Mouse (Mus musculus) olfactory bulb, adult 2 months (tissue): ENCODE results near the gene Gpat3. TPM values are rescaled to one million over a fixed set of nuclear protein-coding genes. Genes with fewer than 3 reads are reported as not detected.

ENCODE experiments used
- H3K27ac ChIP-seq: fragments of 200-500 bp; 2 replicates; pipeline ENCODE4 v1.5.1; 2012; ENCODE audit warnings: low read depth, low read length; ENCODE audit not compliant: insufficient read depth
- H3K4me1 ChIP-seq: fragments of 200-500 bp; 2 replicates; pipeline ENCODE4 v1.6.1; 2012; ENCODE audit warnings: low read length; ENCODE audit not compliant: control insufficient read depth, insufficient read depth
- H3K4me3 ChIP-seq: fragments of 200-500 bp; 2 replicates; pipeline ENCODE4 v1.5.1; 2012; ENCODE audit warnings: mild to moderate bottlenecking, low read depth, low read length, moderate library complexity; ENCODE audit not compliant: insufficient read depth
- CTCF ChIP-seq: fragments of 200-500 bp; IDR thresholded peaks from 2 replicates; pipeline ENCODE4 v1.5.1; 2012; ENCODE audit warnings: low read depth, mild to moderate bottlenecking, low read length, moderate library complexity; ENCODE audit not compliant: insufficient read depth
- POLR2A ChIP-seq: fragments of 200-500 bp; IDR thresholded peaks from 2 replicates; pipeline ENCODE4 v1.6.1; 2012; ENCODE audit warnings: mild to moderate bottlenecking, low read depth, low read length, moderate library complexity; ENCODE audit not compliant: insufficient read depth
- WGBS: fragments of 180-500 bp; shearing (Covaris S2); methylation state at CpG from one replicate; pipeline ENCODE4 v1.1.7; 2018; 5-methylcytosine and 5-hydroxymethylcytosine counted together
- polyA plus RNA-seq: library from polyadenylated mRNA; stranded (reverse); fragments of >200 nt; gene quantifications from 2 replicates; pipeline ENCODE4 v1.2.4, GENCODE M21; 2012; ENCODE audit warnings: low replicate concordance; ENCODE audit not compliant: missing spikeins, insufficient read depth, insufficient read length

The Gpat3 gene
- polyA plus RNA-seq, 1 experiment = not detected

DNA sequence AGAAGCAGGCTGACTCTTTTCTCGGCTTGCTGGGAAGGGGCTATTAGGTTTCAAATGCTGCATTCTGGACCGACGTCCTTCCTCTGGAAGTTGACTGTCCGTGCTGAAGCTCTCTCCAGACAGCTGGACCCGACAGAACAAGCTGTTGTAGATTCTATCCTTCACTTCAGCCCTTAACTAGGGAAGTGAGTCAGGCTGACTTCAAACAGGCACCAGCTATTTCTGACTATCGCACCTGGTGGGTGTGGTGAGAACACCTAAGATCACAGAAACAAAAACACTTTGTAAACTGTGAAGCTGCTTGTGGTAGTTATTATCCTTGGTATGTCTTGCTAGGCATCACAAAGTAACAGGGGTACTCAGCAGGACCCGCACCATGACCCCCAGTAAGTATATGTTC is 19.0 kb upstream of the Gpat3 start:
- TF ChIP-seq POLR2A (no peak), CTCF (no peak)
- no peak overlapping the region for H3K27ac ChIP-seq
- WGBS = 76% methylated on average over 7 of the region's 7 CpGs
- H3K4me1 ChIP-seq = no peaks in the 10 kb centered on the region
- no peak overlapping the region for H3K4me3 ChIP-seq

DNA sequence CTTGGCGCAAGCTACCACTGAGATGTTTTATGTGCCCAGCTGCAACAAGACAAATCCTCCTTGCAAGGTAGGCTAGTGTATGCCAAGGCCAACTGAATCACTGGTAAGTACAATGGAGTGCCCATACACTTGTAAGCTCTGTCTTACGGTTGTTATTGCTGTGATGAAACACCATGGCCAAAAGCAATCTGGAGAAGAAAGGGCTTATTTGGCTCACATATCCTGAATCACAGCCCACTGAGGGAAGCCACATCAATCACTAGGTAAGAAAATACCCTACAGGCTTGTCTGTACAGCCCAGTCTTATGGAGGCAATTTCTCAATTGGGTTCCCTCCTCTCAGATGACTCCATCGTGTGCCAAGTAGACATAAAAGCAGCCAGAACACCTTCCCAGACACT is 16.8 kb upstream of the Gpat3 start:
- TF ChIP-seq CTCF (no peak), POLR2A (no peak)
- H3K27ac ChIP-seq = no peak overlapping the region
- H3K4me1 ChIP-seq = no peaks in the 10 kb centered on the region
- 83% methylated on average over 3 of the region's 3 CpGs for WGBS
- H3K4me3 ChIP-seq = no peak overlapping the region

DNA sequence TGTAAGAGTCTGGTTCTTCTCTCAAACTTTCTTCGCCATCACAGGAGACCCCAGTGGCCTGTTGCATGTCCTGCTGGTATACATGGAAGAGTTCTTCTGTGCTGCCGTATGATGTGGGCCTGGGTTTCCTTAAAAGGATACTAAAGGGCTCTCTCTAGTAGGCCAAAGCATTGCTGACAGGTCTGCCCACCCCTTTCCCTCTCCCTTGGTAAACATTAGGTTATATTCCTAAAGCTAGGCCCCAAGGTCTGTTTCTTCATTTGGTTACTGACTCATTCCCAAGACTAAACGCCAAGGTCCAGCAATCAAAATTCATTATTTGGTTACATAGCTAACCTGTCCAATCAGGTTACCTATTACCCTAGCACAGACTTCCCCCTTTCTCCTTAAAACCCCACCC is 12.8 kb upstream of the Gpat3 start:
- no peak overlapping the region for H3K27ac ChIP-seq
- 93% methylated on average over 3 of the region's 3 CpGs for WGBS
- no peak overlapping the region for H3K4me3 ChIP-seq
- H3K4me1 ChIP-seq = no peaks in the 10 kb centered on the region
- no peak for TF ChIP-seq POLR2A

DNA sequence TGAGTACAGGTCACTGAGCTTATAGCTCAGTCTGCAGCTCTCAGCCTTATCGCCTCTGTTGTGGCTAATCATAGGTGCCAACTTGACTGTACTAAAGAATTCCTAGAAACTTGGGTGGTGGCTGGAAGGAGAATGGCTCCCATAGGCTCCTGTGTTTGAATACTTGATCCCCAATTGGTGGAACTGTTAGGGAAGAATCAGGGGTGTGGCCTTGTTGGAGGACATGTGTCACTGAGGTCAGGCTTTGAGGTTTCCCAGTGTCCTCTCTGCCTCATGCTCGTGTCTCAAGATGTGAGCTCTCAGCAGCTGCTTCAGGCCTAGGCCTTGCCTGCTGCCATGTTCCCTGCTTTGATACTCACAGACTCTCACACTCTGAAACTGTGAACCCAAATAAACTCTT is 11.7 kb upstream of the Gpat3 start:
- Histone ChIP-seq H3K4me1 (no peaks in the 10 kb centered on the region), H3K27ac (no peak overlapping the region), H3K4me3 (no peak overlapping the region)
- TF ChIP-seq CTCF (no peak), POLR2A (no peak)
- WGBS = 88% methylated on average over 2 of the region's 2 CpGs

DNA sequence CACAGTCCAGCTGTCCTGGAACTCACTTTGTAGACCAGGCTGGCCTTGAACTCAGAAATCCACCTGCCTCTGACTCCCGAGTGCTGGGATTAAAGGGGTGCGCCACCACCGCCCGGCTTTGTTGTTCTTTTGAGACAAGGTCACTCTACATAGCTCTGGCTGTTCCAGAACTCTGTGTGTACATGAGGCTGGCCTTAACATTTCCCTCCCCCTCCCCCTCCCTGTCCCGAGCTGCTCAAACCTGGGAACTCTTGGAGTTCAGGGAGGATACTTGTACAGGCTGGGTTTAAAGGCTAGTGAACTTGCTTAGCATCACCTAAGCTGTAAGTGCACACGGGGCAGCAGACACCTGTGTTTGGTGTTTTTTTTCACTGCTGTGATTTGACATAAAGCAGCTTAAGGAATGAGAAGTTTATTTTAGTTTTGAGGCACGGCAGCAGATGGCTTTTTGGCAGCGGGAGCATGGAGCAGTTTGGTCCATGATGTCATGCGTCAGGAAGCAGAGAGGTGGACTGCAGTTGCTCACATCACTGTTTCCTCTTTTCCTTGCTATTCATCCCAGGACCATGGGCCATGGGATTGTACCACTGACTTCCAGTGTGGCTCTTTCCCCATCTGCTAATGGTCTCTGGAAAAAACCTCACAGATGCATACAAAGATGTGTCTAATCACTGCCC is 9.5 kb upstream of the Gpat3 start:
- Histone ChIP-seq H3K4me3 (no peak overlapping the region), H3K27ac (no peak overlapping the region), H3K4me1 (no peaks in the 10 kb centered on the region)
- no peak for TF ChIP-seq POLR2A
- TF ChIP-seq CTCF = no peak
- 74% methylated on average over 9 of the region's 9 CpGs for WGBS

DNA sequence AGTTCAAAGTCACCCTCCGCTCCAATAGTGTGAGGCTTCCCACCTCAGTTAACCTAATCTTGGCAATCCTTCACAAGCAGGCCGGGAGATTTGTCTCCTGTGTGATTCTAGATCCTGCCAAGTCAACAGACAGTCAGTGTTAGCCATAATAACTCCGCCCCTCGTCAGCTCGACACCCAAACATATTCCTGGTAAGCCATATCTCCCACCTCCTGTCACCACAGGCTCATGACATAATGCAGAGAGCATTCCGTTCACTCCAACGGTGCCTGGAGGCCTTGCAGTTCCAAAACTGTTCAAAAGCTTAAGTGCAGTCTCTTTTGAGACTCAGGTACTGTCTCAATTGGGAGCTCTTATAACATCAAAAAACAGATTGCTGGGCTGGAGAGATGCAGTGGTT is 7.6 kb upstream of the Gpat3 start:
- no peak overlapping the region for H3K4me3 ChIP-seq
- H3K27ac ChIP-seq = no peak overlapping the region
- TF ChIP-seq POLR2A = no peak
- TF ChIP-seq CTCF = no peak
- H3K4me1 ChIP-seq = no peaks in the 10 kb centered on the region
- 86% methylated on average over 7 of the region's 7 CpGs for WGBS

DNA sequence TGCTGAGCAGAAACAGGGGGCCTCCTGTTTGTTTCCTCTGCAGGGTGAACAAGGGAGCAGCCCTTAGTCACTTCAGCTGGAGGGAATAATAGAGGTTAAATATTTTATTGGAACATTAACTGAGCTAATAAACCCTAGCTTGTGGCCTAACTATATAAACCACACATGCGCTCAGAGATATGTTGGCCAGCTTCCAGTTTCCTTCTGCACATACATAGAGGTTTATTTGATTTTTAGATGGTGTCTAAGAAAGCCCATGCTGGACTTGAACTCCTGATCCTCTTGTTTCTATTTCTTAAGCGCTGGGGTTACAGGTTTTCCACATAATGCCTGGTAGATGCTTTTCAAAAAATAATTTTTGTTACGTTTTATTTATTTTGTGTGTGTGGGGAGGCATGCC is 1.0 kb upstream of the Gpat3 start:
- TF ChIP-seq CTCF = no peak
- TF ChIP-seq POLR2A = no peak
- Histone ChIP-seq H3K4me3 (no peak overlapping the region), H3K27ac (no peak overlapping the region), H3K4me1 (peaks cover 10% of the 10 kb centered on the region)
- 53% methylated on average over 3 of the region's 3 CpGs for WGBS

DNA sequence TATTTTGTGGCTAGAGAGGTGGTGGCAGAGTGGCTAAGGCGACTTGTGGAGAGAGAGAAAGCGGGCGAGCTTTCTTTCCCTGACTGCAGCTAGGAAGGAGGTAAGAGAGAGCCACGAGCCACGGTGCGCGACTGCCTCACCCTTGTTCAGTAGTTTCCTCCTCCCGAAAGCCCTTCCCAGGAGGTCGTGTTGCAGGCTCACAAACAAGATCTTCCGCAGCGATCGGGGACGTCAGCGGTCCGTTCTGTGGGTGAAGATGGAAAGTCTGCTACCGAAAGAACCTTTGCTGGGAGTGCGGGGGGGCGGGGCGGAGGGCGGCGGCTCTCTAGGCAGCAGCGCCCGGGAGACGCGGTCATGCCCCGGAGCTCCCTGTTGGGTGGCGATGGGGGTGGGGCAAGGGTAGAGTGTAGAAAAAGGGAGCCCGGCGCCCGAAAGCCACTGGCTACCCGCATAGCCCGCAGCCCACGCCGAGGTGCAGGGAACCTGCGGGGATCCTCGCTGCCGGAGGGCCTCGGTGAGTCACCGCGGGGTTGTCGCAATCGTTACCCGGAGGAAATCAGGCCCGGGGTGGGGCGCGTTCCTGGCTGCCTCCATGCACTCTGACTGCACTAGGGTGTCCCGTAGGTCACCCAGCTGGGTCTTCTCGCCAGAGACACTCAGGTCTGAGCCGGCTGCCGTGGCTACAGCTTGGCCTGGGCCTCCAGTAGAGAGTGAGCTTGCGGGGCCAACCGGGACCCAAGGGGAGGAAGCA is 510 bp downstream of the Gpat3 start:
- peak overlapping the region; percentile 49 for H3K4me3 ChIP-seq
- H3K4me1 ChIP-seq = peaks cover 10% of the 10 kb centered on the region
- TF ChIP-seq CTCF = no peak
- TF ChIP-seq POLR2A = no peak
- no peak overlapping the region for H3K27ac ChIP-seq
- WGBS = under 1% methylated on average over 52 of the region's 52 CpGs

DNA sequence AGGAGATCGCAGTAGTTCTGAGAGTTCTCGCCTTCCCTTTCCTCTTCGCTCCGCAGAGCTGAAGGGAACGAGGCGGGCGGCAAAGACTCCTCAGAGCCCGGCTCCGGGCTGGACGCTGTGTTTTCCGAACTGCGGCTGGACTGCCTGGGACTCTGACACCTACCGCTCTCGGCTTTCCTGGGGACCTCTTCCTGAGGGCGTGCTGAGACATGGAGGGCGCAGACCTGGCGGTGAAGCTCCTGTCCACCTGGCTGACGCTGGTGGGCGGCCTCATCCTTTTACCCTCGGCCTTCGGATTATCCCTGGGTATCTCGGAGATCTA is 1.0 kb downstream of the Gpat3 start:
- WGBS = under 1% methylated on average over 22 of the region's 22 CpGs
- no peak overlapping the region for H3K27ac ChIP-seq
- no peak for TF ChIP-seq CTCF
- no peak for TF ChIP-seq POLR2A

DNA sequence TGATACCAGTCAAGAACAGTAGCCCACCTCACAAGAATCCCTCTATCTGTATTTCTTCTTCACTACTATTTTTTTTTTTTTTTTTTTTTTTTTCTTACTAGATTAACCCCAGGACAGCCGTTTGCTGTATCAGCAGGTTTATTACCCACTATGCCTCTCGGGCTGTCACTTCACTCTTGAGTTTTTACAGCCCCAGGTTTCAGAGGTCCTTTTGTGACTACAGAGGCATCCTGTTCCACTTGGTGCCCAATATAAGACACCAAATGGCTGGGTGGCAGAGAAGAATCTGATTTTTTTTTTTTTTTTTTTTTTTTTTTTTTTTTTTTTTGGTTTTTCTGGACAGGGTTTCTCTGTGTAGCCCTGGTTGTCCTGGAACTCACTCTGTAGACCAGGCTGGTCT is 1.6 kb downstream of the Gpat3 start:
- 22% methylated on average over 2 of the region's 2 CpGs for WGBS
- TF ChIP-seq POLR2A (no peak), CTCF (no peak)
- Histone ChIP-seq H3K4me3 (peak overlapping the region; percentile 49; the same call in 1 of the 2 replicates), H3K27ac (no peak overlapping the region), H3K4me1 (peaks cover 10% of the 10 kb centered on the region)

More for the DNA sequence above, 1.0 kb downstream of the Gpat3 start:
- peaks cover 10% of the 10 kb centered on the region for H3K4me1 ChIP-seq
- H3K4me3 ChIP-seq = peak overlapping the region; percentile 49
